Mouse (Mus musculus): ENCODE data around the gene Plek2. TPM values are rescaled to one million over a fixed set of nuclear protein-coding genes. Genes with fewer than 3 reads are reported as not detected.

Gene Plek2
- 53.6 and 55.0 TPM in 2 replicates for polyA plus RNA-seq (2016; fragmentation: Nextera tagmentation; extraction: Ambion mirVana)

- Histone ChIP-seq H3K4me3 (peak within 1 kb of the TSS; percentile 72), H3K27ac (peak within 1 kb of the TSS; percentile 70), H3K27me3 (replicated peaks) (peaks cover 13% of the 10 kb centered on the region; the same call in 1 of the 2 replicates), H3K9me3 (replicated peaks) (peaks cover 7% of the 10 kb centered on the region), H3K4me1 (peaks cover 82% of the 10 kb centered on the region), H3K9ac (peak within 1 kb of the TSS; percentile 84), H3K4me2 (peak within 1 kb of the TSS; percentile 85), H3K36me3 (peaks cover 23% of the 10 kb centered on the region)
- WGBS (ENCODE audit: insufficient replicate concordance), result 3% methylated on average over 38 of the region's 38 CpGs
- ATAC-seq, result peak; percentile 58
These were observed at the start of gene Plek2 for GRCm38 (mm10) chr12:78906707-78907162. TSS of gene Plek2 (minus strand) at chr12:78906964.

GRCm38 (mm10) chr12:78956405-78956804 lies 49.6 kb upstream of the Plek2 start:
- no peak for ATAC-seq
- H3K27me3 ChIP-seq (replicated peaks), result no peaks in the 10 kb centered on the region; the same call in 1 of the 2 replicates
- H3K36me3 ChIP-seq, result no peaks in the 10 kb centered on the region
- no peaks in the 10 kb centered on the region for H3K4me1 ChIP-seq
- H3K9ac ChIP-seq, result no peak overlapping the region
- no peaks in the 10 kb centered on the region for H3K9me3 ChIP-seq (replicated peaks)
- WGBS (ENCODE audit: insufficient replicate concordance), result 57% methylated on average over 4 of the region's 4 CpGs
- H3K4me3 ChIP-seq, result no peak overlapping the region
- no peak overlapping the region for H3K4me2 ChIP-seq
- no peak overlapping the region for H3K27ac ChIP-seq

DNA sequence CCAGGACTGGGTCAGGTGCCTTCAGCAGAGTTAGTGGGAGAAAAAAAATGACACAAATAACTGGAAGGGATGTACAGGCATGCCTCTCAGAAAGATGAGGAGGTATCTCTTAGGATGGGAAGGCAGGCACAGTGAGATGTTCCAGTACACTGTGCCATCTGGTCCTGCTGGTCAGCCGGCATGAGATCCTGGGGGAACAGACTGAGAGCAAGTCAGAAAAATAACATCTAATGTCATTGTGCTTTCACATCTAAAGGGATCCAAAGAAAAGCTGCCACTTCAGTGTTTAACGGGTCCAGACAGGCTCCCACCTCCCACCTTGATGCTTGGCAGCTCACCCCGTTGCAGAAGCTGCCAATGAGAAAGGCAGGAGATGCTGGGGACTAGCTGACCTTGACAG lies 45.7 kb upstream of the Plek2 start:
- 57% methylated on average over 3 of the region's 3 CpGs for WGBS (ENCODE audit: insufficient replicate concordance)
- no peak overlapping the region for H3K9ac ChIP-seq
- H3K9me3 ChIP-seq (replicated peaks), result no peaks in the 10 kb centered on the region
- H3K4me3 ChIP-seq, result no peak overlapping the region
- H3K27me3 ChIP-seq (replicated peaks), result no peaks in the 10 kb centered on the region; the same call in 1 of the 2 replicates
- no peak overlapping the region for H3K27ac ChIP-seq
- H3K36me3 ChIP-seq, result no peaks in the 10 kb centered on the region
- no peak for ATAC-seq
- no peak overlapping the region for H3K4me2 ChIP-seq
- no peaks in the 10 kb centered on the region for H3K4me1 ChIP-seq

DNA sequence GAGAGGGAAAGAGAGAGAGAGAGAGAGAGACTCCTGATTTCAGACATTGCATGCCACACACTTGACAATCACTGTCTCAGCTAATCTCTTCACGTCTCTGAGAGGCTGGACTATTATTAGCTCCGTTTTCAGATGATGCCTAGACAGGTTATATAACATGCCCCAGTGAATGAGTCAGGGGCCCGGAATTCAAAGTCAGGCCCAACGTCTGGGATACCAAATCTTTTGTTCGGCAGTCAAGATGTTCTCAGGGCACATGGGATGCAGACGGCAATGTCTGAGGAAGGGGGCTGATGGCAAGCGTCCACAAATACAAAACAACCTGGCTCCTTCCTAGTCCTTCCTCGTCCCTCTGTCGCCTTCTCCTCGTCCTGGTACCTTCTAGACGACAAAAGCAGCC lies 45.3 kb upstream of the Plek2 start:
- ATAC-seq, result no peak
- 53% methylated on average over 11 of the region's 11 CpGs for WGBS (ENCODE audit: insufficient replicate concordance)
- no peaks in the 10 kb centered on the region for H3K9me3 ChIP-seq (replicated peaks)

DNA sequence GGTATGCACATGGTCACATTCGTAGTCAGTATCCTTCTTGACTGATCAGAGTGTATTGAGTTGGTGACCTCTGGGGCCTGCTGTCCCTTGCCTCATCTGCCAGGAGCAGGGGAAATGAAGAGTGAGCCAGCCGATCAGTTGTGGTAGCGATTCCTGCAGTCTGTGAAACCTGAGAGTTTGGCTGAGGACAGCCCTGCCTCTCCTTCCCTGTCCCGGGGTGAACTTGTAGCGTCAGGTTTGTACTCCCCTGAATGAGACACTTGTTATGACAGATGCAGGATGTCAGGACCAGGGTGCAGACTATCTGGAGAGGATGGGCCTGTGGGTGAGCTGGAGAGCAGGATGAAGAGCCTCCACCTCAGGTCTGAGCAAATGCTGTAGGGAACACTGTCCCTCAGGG lies 40.9 kb upstream of the Plek2 start:
- ATAC-seq, result no peak
- no peak overlapping the region for H3K27ac ChIP-seq
- H3K9me3 ChIP-seq (replicated peaks), result no peaks in the 10 kb centered on the region
- no peak overlapping the region for H3K9ac ChIP-seq
- H3K27me3 ChIP-seq (replicated peaks), result peaks cover 37% of the 10 kb centered on the region
- H3K4me1 ChIP-seq, result no peaks in the 10 kb centered on the region
- no peak overlapping the region for H3K4me3 ChIP-seq
- H3K36me3 ChIP-seq, result no peaks in the 10 kb centered on the region
- 67% methylated on average over 5 of the region's 5 CpGs for WGBS (ENCODE audit: insufficient replicate concordance)
- H3K4me2 ChIP-seq, result no peak overlapping the region

More for the DNA sequence above, 45.3 kb upstream of the Plek2 start:
- Histone ChIP-seq H3K36me3 (no peaks in the 10 kb centered on the region), H3K4me2 (no peak overlapping the region), H3K4me1 (no peaks in the 10 kb centered on the region), H3K9ac (no peak overlapping the region), H3K27me3 (replicated peaks) (no peaks in the 10 kb centered on the region; the same call in 1 of the 2 replicates), H3K27ac (no peak overlapping the region), H3K4me3 (no peak overlapping the region)

GRCm38 (mm10) chr12:78947161-78947560 lies 40.4 kb upstream of the Plek2 start:
- Histone ChIP-seq H3K9ac (no peak overlapping the region), H3K4me1 (no peaks in the 10 kb centered on the region), H3K36me3 (no peaks in the 10 kb centered on the region), H3K27ac (no peak overlapping the region), H3K27me3 (replicated peaks) (peaks cover 42% of the 10 kb centered on the region), H3K9me3 (replicated peaks) (no peaks in the 10 kb centered on the region), H3K4me3 (no peak overlapping the region), H3K4me2 (no peak overlapping the region)
- 60% methylated on average over 6 of the region's 6 CpGs for WGBS (ENCODE audit: insufficient replicate concordance)
- no peak for ATAC-seq

DNA sequence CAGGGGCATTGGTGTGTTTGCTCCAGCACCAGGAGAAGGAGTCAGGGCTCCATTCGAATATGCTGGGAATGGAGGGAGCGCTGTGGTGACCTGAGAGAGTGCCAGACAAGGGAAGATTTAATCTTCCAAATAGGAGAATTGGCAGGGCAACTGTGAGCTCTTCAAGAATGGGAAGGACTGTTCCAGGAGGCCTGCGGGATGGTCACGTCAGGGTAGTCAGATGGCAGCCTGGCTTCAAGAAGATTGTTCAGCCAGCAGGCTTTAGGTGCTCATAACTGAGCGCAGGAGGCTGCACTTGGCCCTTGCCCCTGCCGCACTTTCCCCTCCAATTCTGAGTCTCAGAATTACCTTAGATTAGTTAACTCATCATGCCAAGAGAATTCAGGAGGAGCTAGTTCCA lies 36.2 kb upstream of the Plek2 start:
- Histone ChIP-seq H3K36me3 (no peaks in the 10 kb centered on the region), H3K4me2 (no peak overlapping the region), H3K9ac (no peak overlapping the region), H3K27me3 (replicated peaks) (peaks cover 57% of the 10 kb centered on the region), H3K9me3 (replicated peaks) (no peaks in the 10 kb centered on the region), H3K4me1 (no peaks in the 10 kb centered on the region), H3K27ac (no peak overlapping the region), H3K4me3 (no peak overlapping the region)
- 82% methylated on average over 6 of the region's 6 CpGs for WGBS (ENCODE audit: insufficient replicate concordance)
- ATAC-seq, result no peak

DNA sequence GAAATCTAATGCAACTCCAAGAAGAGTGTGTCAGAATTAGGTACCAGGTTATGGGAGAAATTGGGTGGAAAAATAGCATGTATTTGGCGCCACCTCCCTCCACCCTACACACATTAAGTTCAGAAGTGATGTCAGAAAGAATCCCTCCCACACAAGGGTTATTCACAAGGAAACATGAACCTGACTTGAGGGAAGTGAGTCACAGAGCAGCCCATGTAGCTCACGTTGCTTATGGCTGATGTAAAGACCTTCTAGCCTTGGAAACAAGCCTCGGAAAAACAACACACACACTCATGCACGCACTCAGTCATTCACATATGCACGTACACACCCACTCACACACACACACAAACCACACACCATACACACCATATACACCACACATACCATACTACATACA lies 33.3 kb upstream of the Plek2 start:
- ATAC-seq, result no peak
- H3K4me3 ChIP-seq, result no peak overlapping the region
- H3K27me3 ChIP-seq (replicated peaks), result peaks cover 51% of the 10 kb centered on the region
- no peaks in the 10 kb centered on the region for H3K9me3 ChIP-seq (replicated peaks)
- no peak overlapping the region for H3K27ac ChIP-seq
- no peaks in the 10 kb centered on the region; the same call in 1 of the 2 replicates for H3K4me1 ChIP-seq
- 68% methylated on average over 5 of the region's 5 CpGs for WGBS (ENCODE audit: insufficient replicate concordance)
- H3K36me3 ChIP-seq, result no peaks in the 10 kb centered on the region
- H3K4me2 ChIP-seq, result no peak overlapping the region
- no peak overlapping the region for H3K9ac ChIP-seq

DNA sequence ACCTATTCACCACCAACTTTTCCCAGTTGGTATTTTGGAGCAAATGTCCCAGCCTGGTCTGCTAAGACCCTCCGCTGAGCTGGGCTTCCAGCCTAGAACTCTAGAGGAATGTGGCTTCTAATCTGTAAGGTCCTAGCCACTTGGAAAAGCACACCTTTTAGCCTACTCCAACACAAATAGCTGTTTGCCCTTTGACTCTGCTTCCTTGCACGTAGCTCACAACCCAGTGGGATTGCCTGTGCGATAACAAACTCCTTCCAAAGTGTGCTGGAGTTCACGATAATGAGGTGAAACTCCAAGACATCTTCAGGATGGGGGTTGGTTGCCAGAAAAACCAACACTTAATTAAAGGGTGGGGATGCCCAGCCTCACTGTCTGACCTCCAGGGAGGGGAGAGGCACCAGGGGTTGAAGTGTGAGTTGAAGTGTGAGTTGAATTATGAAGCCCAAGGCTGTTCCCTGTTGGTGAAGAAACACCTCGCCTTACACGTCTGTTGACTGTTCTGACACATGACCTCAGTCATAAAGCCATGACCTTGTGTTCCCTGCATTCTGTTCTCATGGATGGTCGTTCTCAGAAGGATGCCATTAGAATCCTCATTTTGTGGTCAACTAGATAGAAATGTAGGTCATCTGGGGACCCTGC lies 32.8 kb upstream of the Plek2 start:
- Histone ChIP-seq H3K9me3 (replicated peaks) (no peaks in the 10 kb centered on the region), H3K4me2 (no peak overlapping the region), H3K36me3 (no peaks in the 10 kb centered on the region), H3K4me3 (no peak overlapping the region), H3K27ac (no peak overlapping the region), H3K4me1 (no peaks in the 10 kb centered on the region; the same call in 1 of the 2 replicates), H3K27me3 (replicated peaks) (peaks cover 46% of the 10 kb centered on the region), H3K9ac (no peak overlapping the region)
- WGBS (ENCODE audit: insufficient replicate concordance), result 50% methylated on average over 7 of the region's 7 CpGs
- no peak for ATAC-seq

GRCm38 (mm10) chr12:78936494-78936893 lies 29.7 kb upstream of the Plek2 start:
- no peak overlapping the region for H3K4me2 ChIP-seq
- peak; percentile 21; the same call in 1 of the 2 replicates for ATAC-seq
- no peaks in the 10 kb centered on the region for H3K36me3 ChIP-seq
- H3K9ac ChIP-seq, result no peak overlapping the region
- H3K27ac ChIP-seq, result no peak overlapping the region
- WGBS (ENCODE audit: insufficient replicate concordance), result 58% methylated on average over 4 of the region's 4 CpGs
- H3K9me3 ChIP-seq (replicated peaks), result no peaks in the 10 kb centered on the region
- H3K4me1 ChIP-seq, result no peaks in the 10 kb centered on the region; the same call in 1 of the 2 replicates
- peaks cover 35% of the 10 kb centered on the region for H3K27me3 ChIP-seq (replicated peaks)
- H3K4me3 ChIP-seq, result no peak overlapping the region

DNA sequence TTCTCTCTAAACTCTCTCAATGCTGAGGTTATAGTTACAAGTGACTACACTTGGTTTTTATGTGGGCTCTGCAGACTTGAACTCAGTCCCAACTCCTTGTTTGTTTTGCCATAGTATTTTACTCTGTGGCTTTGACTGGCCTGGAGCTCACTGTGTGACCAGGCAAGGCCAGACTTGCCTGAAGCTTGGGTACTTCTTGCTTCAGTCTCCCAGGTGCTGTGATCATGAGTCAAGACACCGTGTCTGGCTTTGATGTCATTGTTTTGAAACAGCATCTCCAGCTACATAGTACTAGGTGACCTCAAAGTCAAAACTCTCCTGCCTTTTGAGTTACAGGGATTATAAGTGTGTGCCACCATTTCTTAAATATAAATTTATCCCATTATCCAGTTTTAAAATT lies 23.1 kb upstream of the Plek2 start:
- Histone ChIP-seq H3K27me3 (replicated peaks) (peaks cover 39% of the 10 kb centered on the region), H3K27ac (no peak overlapping the region), H3K36me3 (no peaks in the 10 kb centered on the region), H3K4me3 (no peak overlapping the region), H3K4me1 (no peaks in the 10 kb centered on the region), H3K4me2 (no peak overlapping the region), H3K9ac (no peak overlapping the region), H3K9me3 (replicated peaks) (no peaks in the 10 kb centered on the region)
- 55% methylated on average over 1 of the region's 1 CpGs for WGBS (ENCODE audit: insufficient replicate concordance)
- ATAC-seq, result no peak

DNA sequence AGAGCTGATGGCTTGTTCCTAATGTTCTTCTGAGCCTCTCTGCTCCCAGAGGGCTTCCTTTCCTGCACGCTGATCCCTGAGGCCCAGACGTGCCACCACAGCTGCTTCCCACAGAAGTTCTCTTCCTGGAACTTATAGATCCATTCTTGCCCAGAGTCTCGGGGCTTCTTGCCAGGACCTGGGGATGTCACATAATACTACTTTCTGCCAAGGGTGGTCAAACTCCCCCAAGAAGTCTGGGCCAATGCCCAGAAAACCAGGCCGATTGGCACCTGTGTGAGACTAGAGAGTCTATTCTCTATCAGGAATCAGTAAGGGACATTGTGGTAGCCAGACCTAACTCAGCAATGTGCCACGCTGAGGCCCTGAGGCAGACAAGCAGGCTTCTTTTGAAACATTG lies 20.5 kb upstream of the Plek2 start:
- Histone ChIP-seq H3K9me3 (replicated peaks) (no peaks in the 10 kb centered on the region), H3K4me2 (no peak overlapping the region), H3K4me1 (no peaks in the 10 kb centered on the region), H3K9ac (no peak overlapping the region), H3K27ac (no peak overlapping the region), H3K27me3 (replicated peaks) (peaks cover 32% of the 10 kb centered on the region), H3K4me3 (no peak overlapping the region), H3K36me3 (no peaks in the 10 kb centered on the region)
- 72% methylated on average over 5 of the region's 5 CpGs for WGBS (ENCODE audit: insufficient replicate concordance)
- no peak for ATAC-seq

Measured in liver, embryonic 12.5 days (tissue).